ENCODE assay signal across 8 mouse cellular contexts in the genomic region with DNA sequence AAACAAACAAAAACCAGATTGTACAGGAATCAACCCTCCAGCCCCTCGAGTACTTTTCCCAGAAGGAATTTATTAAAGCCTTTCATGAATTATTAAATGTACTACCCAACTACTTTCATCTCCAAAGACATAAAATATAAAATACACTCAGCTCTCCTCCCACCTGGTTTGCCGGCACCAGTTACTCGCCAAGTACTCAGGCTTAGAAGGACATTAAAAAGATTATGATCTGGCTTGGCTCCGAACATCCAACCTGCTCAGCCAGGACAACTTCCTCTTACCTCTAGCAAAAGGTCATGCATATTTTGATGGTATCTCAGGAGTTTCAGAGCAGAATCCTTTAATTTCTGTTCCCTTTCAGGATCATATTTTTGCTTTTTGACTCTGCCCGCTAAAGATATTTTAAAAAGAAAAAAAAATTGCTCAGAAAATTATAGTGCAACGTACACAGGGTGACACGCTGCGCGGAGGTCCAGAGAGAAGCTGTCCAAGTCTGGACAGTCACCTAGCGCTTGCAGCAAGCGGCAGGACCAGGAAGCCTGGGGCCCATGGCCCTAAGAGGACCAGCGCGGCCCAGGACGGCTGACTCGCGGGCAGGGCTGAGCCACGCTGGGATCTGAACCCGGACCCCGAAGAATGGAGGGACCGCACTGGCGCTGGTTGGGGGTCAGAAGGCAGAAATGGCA. TPM values are rescaled to one million over a fixed set of nuclear protein-coding genes. Genes with fewer than 3 reads are reported as not detected.
DNase-seq lines count a peak whose midpoint lies in the region; ATAC-seq and TF ChIP-seq lines count a peak whose summit lies in the region.

No protein-coding gene starts in this region.

- H3K4me2 ChIP-seq in kidney, embryonic 15.5 days: peak overlapping the region; percentile 69
- peak overlapping the region; percentile 84 for H3K4me2 ChIP-seq in hindbrain, embryonic 14.5 days (replicated peaks)
- H3K4me2 ChIP-seq in midbrain, embryonic 13.5 days (replicated peaks): peak overlapping the region; percentile 82

- H3K4me1 ChIP-seq in kidney, embryonic 15.5 days: peaks cover 19% of the 10 kb centered on the region
- H3K4me1 ChIP-seq in cortical plate, adult 2 months (ENCODE audit: control insufficient read depth, insufficient read depth, low read length): no peaks in the 10 kb centered on the region
- H3K4me1 ChIP-seq in hindbrain, embryonic 14.5 days (replicated peaks; ENCODE audit: control insufficient read depth, insufficient read depth, low read length): peaks cover 10% of the 10 kb centered on the region; the same call in 1 of the 2 replicates
- peaks cover 16% of the 10 kb centered on the region for H3K4me1 ChIP-seq in midbrain, embryonic 13.5 days (replicated peaks)

- DNase-seq in kidney, postnatal 36 days: no peak
- no peak for DNase-seq in hindbrain, embryonic 14.5 days (ENCODE audit: low spot score)
- no peak for DNase-seq in right cerebral cortex, postnatal 25 days
- DNase-seq in gastrocnemius, postnatal 25 days: no peak
- no peak for DNase-seq in layer of hippocampus, postnatal 10 days (ENCODE audit: low spot score in 2 of 2)

- H3K9ac ChIP-seq in kidney, embryonic 15.5 days: peak overlapping the region; percentile 63
- peak overlapping the region; percentile 56 for H3K9ac ChIP-seq in hindbrain, embryonic 14.5 days
- peak overlapping the region; percentile 73 for H3K9ac ChIP-seq in midbrain, embryonic 13.5 days (replicated peaks)

- peak overlapping the region; percentile 61 for H3K4me3 ChIP-seq in kidney, embryonic 15.5 days (replicated peaks)
- H3K4me3 ChIP-seq in cortical plate, adult 2 months (ENCODE audit: insufficient read depth, low read length): peak overlapping the region; percentile 24
- peak overlapping the region; percentile 47 for H3K4me3 ChIP-seq in hindbrain, embryonic 14.5 days (replicated peaks; ENCODE audit: low read length)
- H3K4me3 ChIP-seq in midbrain, embryonic 13.5 days (replicated peaks): peak overlapping the region; percentile 54

- no peak for TF ChIP-seq CTCF in cortical plate, adult 2 months (IDR thresholded peaks at IDR 0.05; ENCODE audit: extremely low read depth, insufficient read depth, low read length)

- TF ChIP-seq POLR2A in cortical plate, adult 2 months (IDR thresholded peaks at IDR 0.05; ENCODE audit: extremely low read depth, insufficient read depth, low read length): no peak

- ATAC-seq in kidney, embryonic 15.5 days (replicated peaks; ENCODE audit: low FRiP score): peak; percentile 90
- peak; percentile 64 for ATAC-seq in hindbrain, embryonic 14.5 days (ENCODE audit: low FRiP score)
- peak; percentile 89 for ATAC-seq in midbrain, embryonic 13.5 days

- no peaks in the 10 kb centered on the region for H3K27me3 ChIP-seq in kidney, embryonic 15.5 days
- H3K27me3 ChIP-seq in hindbrain, embryonic 14.5 days (ENCODE audit: control insufficient read depth, insufficient read depth, low read length): no peaks in the 10 kb centered on the region
- no peaks in the 10 kb centered on the region for H3K27me3 ChIP-seq in midbrain, embryonic 13.5 days

- H3K27ac ChIP-seq in kidney, embryonic 15.5 days: peak overlapping the region; percentile 75
- H3K27ac ChIP-seq in cortical plate, adult 2 months (ENCODE audit: insufficient read depth, low read length): no peak overlapping the region
- no peak overlapping the region for H3K27ac ChIP-seq in hindbrain, embryonic 14.5 days
- no peak overlapping the region for H3K27ac ChIP-seq in midbrain, embryonic 13.5 days

- no peaks in the 10 kb centered on the region for H3K9me3 ChIP-seq in kidney, embryonic 15.5 days (replicated peaks)
- no peaks in the 10 kb centered on the region for H3K9me3 ChIP-seq in hindbrain, embryonic 14.5 days (ENCODE audit: control insufficient read depth, low read length)
- no peaks in the 10 kb centered on the region for H3K9me3 ChIP-seq in midbrain, embryonic 13.5 days

- no peaks in the 10 kb centered on the region; the same call in 1 of the 2 replicates for H3K36me3 ChIP-seq in kidney, embryonic 15.5 days
- H3K36me3 ChIP-seq in hindbrain, embryonic 14.5 days (replicated peaks; ENCODE audit: control insufficient read depth, insufficient read depth): no peaks in the 10 kb centered on the region
- no peaks in the 10 kb centered on the region for H3K36me3 ChIP-seq in midbrain, embryonic 13.5 days

- WGBS in kidney, embryonic 15.5 days: 3% methylated on average over 21 of the region's 21 CpGs
- WGBS in hindbrain, embryonic 14.5 days: 10% methylated on average over 21 of the region's 21 CpGs
- 8% methylated on average over 21 of the region's 21 CpGs for WGBS in midbrain, embryonic 13.5 days

RNA-seq across cellular contexts. Expression of gene Fanca, which starts 0.5 kb away (rescaled TPM):
- polyA plus RNA-seq in kidney, embryonic 15.5 days (2015; fragmentation: Nextera tagmentation; extraction: Ambion mirVana): 38.2 and 45.2 TPM in 2 replicates
- 3.9 and 4.8 TPM in 2 replicates for polyA plus RNA-seq in cortical plate, adult 2 months (2012; rRNA removed)
- 7.4 and 8.3 TPM in 2 replicates for polyA plus RNA-seq in hindbrain, embryonic 14.5 days (2014; fragmentation: Nextera tagmentation; extraction: Ambion mirVana)
- polyA plus RNA-seq in midbrain, embryonic 13.5 days (2015; fragmentation: Nextera tagmentation; extraction: Ambion mirVana): 14.0 and 15.2 TPM in 2 replicates
- total RNA-seq in gastrocnemius, postnatal 25 days (2021): 1 to 10 TPM in 1 of 2 experiments, under 1 TPM in 1; 0.51 to 1.3 TPM
- total RNA-seq in layer of hippocampus, postnatal 10 days (2021): 1 to 10 TPM; 2.5 to 4.7 TPM

RNA-seq across cellular contexts. Expression of gene Spire2, which starts 14.6 kb away (rescaled TPM):
- polyA plus RNA-seq in kidney, embryonic 15.5 days (2015; fragmentation: Nextera tagmentation; extraction: Ambion mirVana): 4.7 and 5.0 TPM in 2 replicates
- polyA plus RNA-seq in cortical plate, adult 2 months (2012; rRNA removed): 18.2 and 18.9 TPM in 2 replicates
- 32.4 and 33.1 TPM in 2 replicates for polyA plus RNA-seq in hindbrain, embryonic 14.5 days (2014; fragmentation: Nextera tagmentation; extraction: Ambion mirVana)
- 31.8 and 38.7 TPM in 2 replicates for polyA plus RNA-seq in midbrain, embryonic 13.5 days (2015; fragmentation: Nextera tagmentation; extraction: Ambion mirVana)
- total RNA-seq in gastrocnemius, postnatal 25 days (2021): under 1 TPM; 0.19 to 0.49 TPM
- 10 to 100 TPM; 17.6 to 18.4 TPM for total RNA-seq in layer of hippocampus, postnatal 10 days (2021)

RNA-seq across cellular contexts. Expression of gene Tcf25, which starts 55.6 kb away (rescaled TPM):
- polyA plus RNA-seq in kidney, embryonic 15.5 days (2015; fragmentation: Nextera tagmentation; extraction: Ambion mirVana): 157 and 175 TPM in 2 replicates
- 659 and 685 TPM in 2 replicates for polyA plus RNA-seq in cortical plate, adult 2 months (2012; rRNA removed)
- polyA plus RNA-seq in hindbrain, embryonic 14.5 days (2014; fragmentation: Nextera tagmentation; extraction: Ambion mirVana): 371 and 380 TPM in 2 replicates
- polyA plus RNA-seq in midbrain, embryonic 13.5 days (2015; fragmentation: Nextera tagmentation; extraction: Ambion mirVana): 238 and 263 TPM in 2 replicates
- 100 to 1,000 TPM; 112 to 128 TPM for total RNA-seq in gastrocnemius, postnatal 25 days (2021)
- total RNA-seq in layer of hippocampus, postnatal 10 days (2021): 100 to 1,000 TPM; 439 to 445 TPM
